Mouse (Mus musculus) gastrocnemius, adult 18-20 months (tissue): ENCODE results near the gene Zbtb8os. TPM values are rescaled to one million over a fixed set of nuclear protein-coding genes. Genes with fewer than 3 reads are reported as not detected.

Experiments
- total RNA-seq, 2 experiments: library from RNA; stranded (reverse); gene quantifications; 2 replicates each; pipeline ENCODE4 v1.2.3; 2021

Zbtb8os gene
- total RNA-seq, 2 experiments from 2014 or later = 24.9 to 30.2 TPM

Other genes with a start within 250 kb of the Zbtb8os start
- not detected for gene Tmem54, start 230.1 kb upstream of the Zbtb8os start, total RNA-seq
- gene Hpca, start 213.7 kb upstream of the Zbtb8os start, total RNA-seq = not detected
- gene Fndc5, start 198.7 kb upstream of the Zbtb8os start, total RNA-seq = 10 to 100 TPM; 67.3 to 72.7 TPM
- gene S100pbp, start 146.0 kb upstream of the Zbtb8os start, total RNA-seq = 1 to 10 TPM; 2.9 to 4.1 TPM
- gene Yars, start 145.9 kb upstream of the Zbtb8os start, total RNA-seq = 10 to 100 TPM; 38.8 to 39.5 TPM
- 1 to 10 TPM; 1.4 to 1.8 TPM for gene C77080, start 74.3 kb upstream of the Zbtb8os start, total RNA-seq
- 10 to 100 TPM; 49.2 to 49.5 TPM for gene Sync, start 48.1 kb upstream of the Zbtb8os start, total RNA-seq
- gene Rbbp4, start 325 bp upstream of the Zbtb8os start, total RNA-seq = 10 to 100 TPM; 34.6 to 45.1 TPM
- gene Zbtb8a, start 42.4 kb downstream of the Zbtb8os start, total RNA-seq = under 1 TPM; 0.59 to 0.82 TPM
- not detected for gene Zbtb8b, start 105.2 kb downstream of the Zbtb8os start, total RNA-seq
- gene Bsdc1, start 125.9 kb downstream of the Zbtb8os start, total RNA-seq = 10 to 100 TPM; 36.4 to 41.2 TPM
- not detected for gene Tssk3, start 155.3 kb downstream of the Zbtb8os start, total RNA-seq
- gene Fam229a, start 155.5 kb downstream of the Zbtb8os start, total RNA-seq = not detected
- gene Marcksl1, start 177.9 kb downstream of the Zbtb8os start, total RNA-seq = 1 to 10 TPM in 1 of 2 experiments, under 1 TPM in 1; 0.64 to 1.1 TPM
- 1 to 10 TPM; 7.7 to 8.2 TPM for gene Hdac1, start 207.0 kb downstream of the Zbtb8os start, total RNA-seq
- gene Lck, start 237.9 kb downstream of the Zbtb8os start, total RNA-seq = not detected
- not detected for gene Fam167b, start 242.9 kb downstream of the Zbtb8os start, total RNA-seq